Mouse (Mus musculus) stomach, postnatal 0 days (tissue): ENCODE results near the gene Cutal.
"Not testable (repeated sequence)": the region's sequence is repeated elsewhere in the genome, so short reads cannot be mapped to it uniquely, and the experiment has no call there.

Experiments
- CTCF ChIP-seq: IDR thresholded peaks from 2 replicates; pipeline ENCODE4 v1.5.1; 2016; ENCODE audit warnings: antibody characterized with exemption, low read depth, mild to moderate bottlenecking, moderate library complexity
- EP300 ChIP-seq: optimal IDR thresholded peaks from 2 replicates; pipeline ENCODE3; 2016; ENCODE audit warnings: antibody characterized with exemption

- not testable (repeated sequence) for TF ChIP-seq CTCF, EP300
These were observed 44.1 kb upstream of the Cutal start for GRCm38 (mm10) chr2:34830066-34830465.
